Mouse (Mus musculus) adrenal gland, adult 2 months (tissue): Measurements from ENCODE around the gene Dppa4. TPM values are rescaled to one million over a fixed set of nuclear protein-coding genes. Genes with fewer than 3 reads are reported as not detected.
"Not testable (repeated sequence)": the region's sequence is repeated elsewhere in the genome, so short reads cannot be mapped to it uniquely, and the experiment has no call there.

Experiments used
- DNase-seq: peaks from one replicate; pipeline ENCODE4 v3.0.0; 2021
- long read RNA-seq: library from polyadenylated mRNA; stranded (forward); transcript quantifications from one replicate; pipeline ENCODE4 v2.0.0, GENCODE M21; 2021
- polyA plus RNA-seq: library from polyadenylated mRNA; depleted of rRNA; stranded (reverse); fragments of >200 nt; gene quantifications from 2 replicates; pipeline ENCODE4 v1.2.3, GENCODE M21; 2012; rRNA removed
- total RNA-seq, 2 experiments: library from RNA; stranded (reverse); gene quantifications; 2 replicates each; pipeline ENCODE4 v1.2.3; 2021

Gene Dppa4
- total RNA-seq: not detected
- polyA plus RNA-seq: not detected in 2 replicates
- long read RNA-seq: 0 reads

GRCm38 (mm10) chr16:48283517-48283916, at the start of gene Dppa4:
Dppa4 (plus strand) TSS chr16:48283733.
- no peak for DNase-seq

GRCm38 (mm10) chr16:48234999-48235398, 48.5 kb upstream of the Dppa4 start:
- no peak for DNase-seq

GRCm38 (mm10) chr16:48237676-48238075, 45.9 kb upstream of the Dppa4 start:
- no peak for DNase-seq

GRCm38 (mm10) chr16:48247044-48247661, 36.4 kb upstream of the Dppa4 start:
- DNase-seq: no peak

GRCm38 (mm10) chr16:48252824-48253223, 30.7 kb upstream of the Dppa4 start:
- DNase-seq: no peak

- no peak for DNase-seq
Measured at GRCm38 (mm10) chr16:48254584-48254983, 28.9 kb upstream of the Dppa4 start.

- DNase-seq: no peak
Measured at GRCm38 (mm10) chr16:48259519-48259918, 24.0 kb upstream of the Dppa4 start.

GRCm38 (mm10) chr16:48262901-48263300, 20.6 kb upstream of the Dppa4 start:
- no peak for DNase-seq

- no peak for DNase-seq
Measured at GRCm38 (mm10) chr16:48265856-48266255, 17.7 kb upstream of the Dppa4 start.

GRCm38 (mm10) chr16:48276940-48277339, 6.6 kb upstream of the Dppa4 start:
- DNase-seq: no peak

GRCm38 (mm10) chr16:48280883-48281282, 2.6 kb upstream of the Dppa4 start:
- no peak for DNase-seq

- no peak for DNase-seq
Measured at GRCm38 (mm10) chr16:48282801-48283200, 732 bp upstream of the Dppa4 start.

- DNase-seq: no peak
Measured at GRCm38 (mm10) chr16:48285517-48285916, 2.0 kb downstream of the Dppa4 start.

- no peak for DNase-seq
Measured at GRCm38 (mm10) chr16:48297384-48298136, 14.0 kb downstream of the Dppa4 start.

- DNase-seq: no peak
Measured at GRCm38 (mm10) chr16:48299884-48300283, 16.4 kb downstream of the Dppa4 start.

GRCm38 (mm10) chr16:48303509-48303908, 20.0 kb downstream of the Dppa4 start, which contains the start of gene Dppa2:
Dppa2 (plus strand) TSS chr16:48303908.
- DNase-seq: peak; percentile 17

- no peak for DNase-seq
Measured at GRCm38 (mm10) chr16:48303983-48304382, 20.4 kb downstream of the Dppa4 start.

GRCm38 (mm10) chr16:48308916-48309315, 25.4 kb downstream of the Dppa4 start:
- DNase-seq: not testable (repeated sequence)

GRCm38 (mm10) chr16:48309912-48310630, 26.5 kb downstream of the Dppa4 start:
- no peak for DNase-seq

- no peak for DNase-seq
Measured at GRCm38 (mm10) chr16:48315294-48315693, 31.8 kb downstream of the Dppa4 start.

GRCm38 (mm10) chr16:48320781-48321180, 37.2 kb downstream of the Dppa4 start:
- DNase-seq: no peak

GRCm38 (mm10) chr16:48323133-48323532, 39.6 kb downstream of the Dppa4 start:
- no peak for DNase-seq
